Mouse (Mus musculus) kidney, postnatal 0 days (tissue): Measurements from ENCODE around the gene Prdm15. TPM values are rescaled to one million over a fixed set of nuclear protein-coding genes. Genes with fewer than 3 reads are reported as not detected.
A peak's percentile ranks its signal among the peaks of the same experiment; 100 is the strongest.

Experiments
- ATAC-seq: fragments of 200-750 bp; cut with Nextera tagmentation; replicated peaks from 2 replicates; pipeline ENCODE4 v1.8.0; 2017; ENCODE audit warnings: low read depth, moderate number of reproducible peaks, moderate TSS enrichment, moderate library complexity; ENCODE audit not compliant: low FRiP score
- DNase-seq: peaks from one replicate; pipeline ENCODE4 v3.0.0-alpha.2; 2016; ENCODE audit warnings: low spot score
- H3K27ac ChIP-seq: fragments of 300-500 bp; sonication (generic); 2 replicates; pipeline ENCODE4 v1.5.1; 2014; ENCODE audit warnings: mild to moderate bottlenecking
- H3K27me3 ChIP-seq: fragments of 300-500 bp; sonication (generic); 2 replicates; pipeline ENCODE4 v1.6.1; 2014; ENCODE audit warnings: low read length, mixed read lengths; ENCODE audit not compliant: insufficient read depth
- H3K36me3 ChIP-seq: fragments of 300-500 bp; sonication (generic); 2 replicates; pipeline ENCODE4 v1.6.1; 2014; ENCODE audit warnings: low read length, mixed read lengths; ENCODE audit not compliant: insufficient read depth
- H3K4me1 ChIP-seq: fragments of 300-500 bp; sonication (generic); replicated peaks from 2 replicates; pipeline ENCODE4 v1.6.1; 2014; ENCODE audit warnings: antibody characterized with exemption, low read length, mixed read lengths; ENCODE audit not compliant: insufficient read depth
- H3K4me2 ChIP-seq: fragments of 300-500 bp; sonication (generic); 2 replicates; pipeline ENCODE4 v1.6.1; 2014; ENCODE audit warnings: mild to moderate bottlenecking, low read length, moderate library complexity, mixed read lengths
- H3K4me3 ChIP-seq: fragments of 300-500 bp; sonication (generic); replicated peaks from 2 replicates; pipeline ENCODE4 v1.5.1; 2014; ENCODE audit warnings: low read depth, low read length
- H3K9ac ChIP-seq: fragments of 300-500 bp; sonication (generic); 2 replicates; pipeline ENCODE4 v1.6.1; 2014; ENCODE audit warnings: low read depth, low read length
- H3K9me3 ChIP-seq: fragments of 300-500 bp; sonication (generic); replicated peaks from 2 replicates; pipeline ENCODE4 v1.6.1; 2016; ENCODE audit warnings: low read length, inconsistent platforms, mixed read lengths
- CTCF ChIP-seq: IDR thresholded peaks from 2 replicates; pipeline ENCODE4 v1.5.1; 2016; ENCODE audit warnings: antibody characterized with exemption, low read depth, mild to moderate bottlenecking, moderate library complexity
- WGBS: fragments of 180-500 bp; shearing (Covaris S2); extraction: QIAGEN DNeasy Blood & Tissue Kit; methylation state at CpG from one replicate; pipeline ENCODE4 v1.1.7; 2014; 5-methylcytosine and 5-hydroxymethylcytosine counted together
- polyA plus RNA-seq: library from polyadenylated mRNA; unstranded; fragments of >200 nt; fragmentation: Nextera tagmentation; extraction: Ambion mirVana; gene quantifications from 2 replicates; pipeline ENCODE4 v1.2.1, GENCODE M21; 2015

Prdm15 gene
- polyA plus RNA-seq, 1 experiment from 2014 or later, result 4.3 TPM

- H3K9me3 ChIP-seq, result no peaks in the 10 kb centered on the region
- no peak overlapping the region for H3K27ac ChIP-seq
- H3K27me3 ChIP-seq, result no peaks in the 10 kb centered on the region
- no peak overlapping the region for H3K4me2 ChIP-seq
- no peaks in the 10 kb centered on the region for H3K4me1 ChIP-seq
- no peak for TF ChIP-seq CTCF
- no peak for DNase-seq
- 94% methylated on average over 1 of the region's 1 CpGs for WGBS
- ATAC-seq, result no peak
- no peak overlapping the region for H3K4me3 ChIP-seq
- peaks cover 33% of the 10 kb centered on the region for H3K36me3 ChIP-seq
- H3K9ac ChIP-seq, result no peak overlapping the region
Observed at GRCm38 (mm10) chr16:97828207-97828606, 23.4 kb downstream of the Prdm15 start.

- WGBS, result 89% methylated on average over 6 of the region's 6 CpGs
- Histone ChIP-seq H3K9ac (no peak overlapping the region), H3K9me3 (no peaks in the 10 kb centered on the region), H3K27ac (no peak overlapping the region), H3K4me3 (no peak overlapping the region), H3K4me1 (no peaks in the 10 kb centered on the region), H3K27me3 (no peaks in the 10 kb centered on the region), H3K36me3 (peaks cover 36% of the 10 kb centered on the region), H3K4me2 (no peak overlapping the region)
- DNase-seq (no peak), ATAC-seq (no peak)
- no peak for TF ChIP-seq CTCF
Observed at GRCm38 (mm10) chr16:97823311-97824007, 28.2 kb downstream of the Prdm15 start.

GRCm38 (mm10) chr16:97819532-97819931 is 32.1 kb downstream of the Prdm15 start:
- Histone ChIP-seq H3K27ac (no peak overlapping the region), H3K36me3 (peaks cover 39% of the 10 kb centered on the region), H3K4me3 (no peak overlapping the region), H3K9me3 (no peaks in the 10 kb centered on the region), H3K4me1 (no peaks in the 10 kb centered on the region), H3K9ac (no peak overlapping the region), H3K27me3 (no peaks in the 10 kb centered on the region), H3K4me2 (no peak overlapping the region)
- ATAC-seq (no peak), DNase-seq (peak; percentile 9)
- WGBS, result 81% methylated on average over 4 of the region's 4 CpGs
- TF ChIP-seq CTCF, result no peak

GRCm38 (mm10) chr16:97817414-97817813 is 34.2 kb downstream of the Prdm15 start:
- ATAC-seq (no peak), DNase-seq (no peak)
- H3K9me3 ChIP-seq, result no peaks in the 10 kb centered on the region
- no peak overlapping the region for H3K27ac ChIP-seq
- no peak overlapping the region for H3K4me3 ChIP-seq
- no peak overlapping the region for H3K9ac ChIP-seq
- no peaks in the 10 kb centered on the region for H3K4me1 ChIP-seq
- WGBS, result 89% methylated on average over 1 of the region's 1 CpGs
- H3K4me2 ChIP-seq, result no peak overlapping the region
- peaks cover 49% of the 10 kb centered on the region for H3K36me3 ChIP-seq
- TF ChIP-seq CTCF, result no peak
- no peaks in the 10 kb centered on the region for H3K27me3 ChIP-seq

- TF ChIP-seq CTCF, result no peak
- no peak for DNase-seq
- H3K4me2 ChIP-seq, result no peak overlapping the region
- H3K36me3 ChIP-seq, result peaks cover 61% of the 10 kb centered on the region
- H3K9me3 ChIP-seq, result no peaks in the 10 kb centered on the region
- no peaks in the 10 kb centered on the region for H3K27me3 ChIP-seq
- H3K27ac ChIP-seq, result no peak overlapping the region
- ATAC-seq, result no peak
- no peak overlapping the region for H3K4me3 ChIP-seq
- WGBS, result 82% methylated on average over 5 of the region's 5 CpGs
- H3K4me1 ChIP-seq, result no peaks in the 10 kb centered on the region
- H3K9ac ChIP-seq, result no peak overlapping the region
Observed at GRCm38 (mm10) chr16:97815269-97815668, 36.4 kb downstream of the Prdm15 start.

GRCm38 (mm10) chr16:97814060-97814459 is 37.6 kb downstream of the Prdm15 start:
- Histone ChIP-seq H3K36me3 (peaks cover 67% of the 10 kb centered on the region), H3K9ac (no peak overlapping the region), H3K27me3 (no peaks in the 10 kb centered on the region), H3K27ac (no peak overlapping the region), H3K4me2 (no peak overlapping the region), H3K4me3 (no peak overlapping the region), H3K9me3 (no peaks in the 10 kb centered on the region), H3K4me1 (no peaks in the 10 kb centered on the region)
- no peak for TF ChIP-seq CTCF
- 96% methylated on average over 2 of the region's 2 CpGs for WGBS
- DNase-seq (no peak), ATAC-seq (no peak)

GRCm38 (mm10) chr16:97808881-97809280 is 42.8 kb downstream of the Prdm15 start:
- Histone ChIP-seq H3K9ac (no peak overlapping the region), H3K27ac (no peak overlapping the region), H3K36me3 (peaks cover 68% of the 10 kb centered on the region), H3K4me2 (no peak overlapping the region), H3K4me3 (no peak overlapping the region), H3K4me1 (no peaks in the 10 kb centered on the region), H3K9me3 (no peaks in the 10 kb centered on the region), H3K27me3 (no peaks in the 10 kb centered on the region)
- DNase-seq (no peak), ATAC-seq (no peak)
- TF ChIP-seq CTCF, result no peak
- WGBS, result 99% methylated on average over 3 of the region's 3 CpGs
